Mouse (Mus musculus) urinary bladder, adult 18-20 months (tissue): ENCODE measurements around the gene Usp1.
"Not testable (repeated sequence)": the region's sequence is repeated elsewhere in the genome, so short reads cannot be mapped to it uniquely, and the experiment has no call there.

Experiments
- DNase-seq, 2 experiments: peaks; one replicate each; pipeline ENCODE4 v3.0.0; 2022; ENCODE audit warnings: low spot score in 2 of 2, mixed read lengths in 2 of 2

The Usp1 gene

DNA sequence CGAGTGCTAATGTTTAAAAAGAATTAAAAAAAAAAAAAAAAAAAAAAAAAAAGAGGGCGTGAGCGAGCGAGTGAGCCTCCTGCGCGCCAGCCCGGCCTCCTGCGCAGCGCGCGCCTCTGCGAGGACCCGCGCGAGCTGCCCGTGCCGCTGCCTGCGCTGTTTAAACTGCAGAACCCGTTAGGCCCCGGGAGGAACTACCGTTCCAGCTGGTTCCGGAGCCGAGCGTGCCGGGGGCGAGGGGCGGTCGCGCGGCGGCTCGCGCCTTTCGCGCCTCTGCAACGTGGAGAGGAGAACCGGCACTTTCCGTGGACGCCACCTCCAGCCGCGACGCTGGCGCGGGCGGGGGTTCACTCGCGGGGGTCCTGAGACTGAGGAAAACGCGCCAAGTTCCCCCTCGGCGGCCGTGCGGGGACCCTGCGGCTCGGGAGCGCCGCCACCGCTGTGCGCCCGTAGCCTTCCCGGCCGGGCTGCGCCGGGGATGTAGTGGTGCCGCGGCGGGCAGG, at the start of gene Usp1:
Gene Usp1 (plus strand): TSS at position 243 of the 503 bp plus-strand sequence.
- peak in 1 of 2 experiments; percentile 88 for DNase-seq

DNA sequence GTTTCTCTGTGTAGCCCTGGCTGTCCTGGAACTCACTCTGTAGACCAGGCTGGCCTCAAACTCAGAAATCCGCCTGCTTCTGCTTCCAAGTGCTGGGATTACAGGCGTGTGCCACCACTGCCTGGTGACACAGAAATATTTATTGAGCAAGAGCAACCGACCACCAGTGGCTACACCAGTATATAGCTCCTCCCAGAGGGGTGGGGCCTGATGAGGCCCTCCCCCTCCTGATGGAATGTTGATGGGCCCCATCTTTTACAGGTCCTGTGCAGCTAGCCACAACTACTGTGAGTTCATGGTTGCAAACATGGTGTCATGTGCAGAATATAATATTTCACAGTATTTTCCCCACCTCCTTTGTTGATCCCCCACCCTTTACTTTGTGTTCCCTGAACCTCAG, 40.9 kb upstream of the Usp1 start:
- DNase-seq = no peak

DNA sequence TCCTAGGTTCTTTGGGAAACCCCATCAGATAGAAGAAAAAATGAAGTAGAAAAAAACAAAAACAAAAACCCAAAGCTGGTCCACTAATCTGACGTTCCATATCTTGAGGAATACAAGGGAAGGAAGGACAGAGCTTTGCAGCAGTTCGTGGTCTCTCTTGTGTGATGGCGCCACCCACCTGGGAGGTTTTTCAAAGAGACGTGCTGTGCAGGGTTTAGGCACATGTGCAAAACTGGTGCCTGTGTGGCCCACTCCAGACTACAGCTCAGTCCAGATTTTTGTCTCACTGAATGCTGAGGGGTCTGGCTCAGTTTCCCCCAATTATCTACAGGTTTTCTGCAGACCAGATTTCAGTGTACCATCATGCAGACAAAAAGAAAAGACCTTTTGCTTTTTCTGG, 37.2 kb upstream of the Usp1 start:
- DNase-seq = no peak

DNA sequence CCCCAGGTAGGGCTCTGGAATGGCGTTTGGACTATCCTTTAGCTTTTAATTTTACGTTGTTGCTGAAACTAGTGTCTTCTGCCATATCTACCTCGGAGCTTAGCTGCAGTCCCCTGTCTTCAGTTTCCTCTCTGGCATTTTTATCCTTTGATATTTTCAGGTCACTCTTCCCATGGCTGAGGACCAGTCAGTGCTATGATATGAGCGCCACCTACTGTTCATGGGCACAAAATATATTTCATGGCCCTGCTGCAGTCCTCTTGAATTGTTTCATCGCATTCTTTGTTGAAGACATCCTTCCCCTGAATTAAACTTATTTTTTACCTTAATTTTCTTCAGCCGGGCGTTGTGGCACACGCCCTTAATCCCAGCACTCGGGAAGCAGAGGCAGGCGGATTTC, 36.5 kb upstream of the Usp1 start:
- DNase-seq = peak; percentile 14 to 24

DNA sequence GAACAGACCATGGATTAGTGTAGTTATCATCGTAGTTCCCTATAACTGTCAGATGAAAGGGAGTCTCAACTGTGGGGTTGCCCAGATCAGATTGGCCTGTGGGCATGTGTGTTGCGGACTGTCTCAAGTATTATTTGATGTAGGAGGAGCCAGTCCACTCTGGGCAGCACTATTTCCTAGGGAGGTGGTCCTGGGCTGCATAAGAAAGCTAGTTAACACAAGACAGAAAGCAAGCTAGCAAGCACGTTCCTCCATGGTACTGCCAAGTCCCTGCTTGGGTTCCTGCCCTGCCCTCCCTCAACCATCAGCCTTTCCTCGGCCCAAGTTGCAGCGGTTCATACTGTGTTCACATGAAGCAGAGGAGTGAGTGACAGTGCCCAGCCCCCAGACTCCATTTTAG, 13.4 kb upstream of the Usp1 start:
- DNase-seq = no peak

DNA sequence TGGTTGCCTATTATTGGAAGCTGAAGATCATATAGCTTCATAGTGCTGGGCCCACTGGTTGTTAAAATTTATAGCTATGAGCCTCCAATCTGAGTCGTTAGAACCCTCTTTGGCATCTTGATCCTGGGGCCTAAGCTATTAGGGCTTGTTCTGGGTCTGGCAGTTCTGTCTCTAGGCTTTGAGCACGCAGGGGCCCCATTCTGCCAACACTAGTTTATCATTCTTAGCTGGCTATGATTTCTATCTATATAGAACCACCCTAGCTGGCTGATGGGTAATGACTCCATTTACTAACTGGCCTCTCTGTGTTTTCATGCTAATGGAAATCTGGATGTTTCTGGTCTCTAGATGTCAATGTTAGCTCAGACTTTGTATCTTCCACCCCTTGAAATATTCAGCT, 5.9 kb upstream of the Usp1 start:
- no peak for DNase-seq

DNA sequence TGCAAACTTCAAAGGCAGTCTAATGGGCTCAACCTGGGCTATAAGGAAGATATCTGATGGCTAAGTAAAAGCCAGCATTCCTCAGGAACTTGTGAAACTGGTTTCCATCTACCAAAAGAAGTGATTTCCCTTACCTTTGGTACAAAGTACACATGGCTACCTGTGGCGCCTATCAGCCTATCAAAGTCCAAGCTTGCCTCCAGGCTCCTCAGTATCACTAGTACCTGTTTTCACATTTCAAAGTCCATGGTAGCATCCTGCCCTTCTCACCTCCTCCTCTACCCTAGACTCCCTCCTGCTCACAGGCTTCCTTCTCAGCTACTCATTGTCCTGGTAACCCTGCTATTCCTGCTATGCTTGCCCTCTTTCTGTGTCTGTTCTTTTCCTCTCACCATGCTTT, 5.4 kb upstream of the Usp1 start:
- no peak for DNase-seq

DNA sequence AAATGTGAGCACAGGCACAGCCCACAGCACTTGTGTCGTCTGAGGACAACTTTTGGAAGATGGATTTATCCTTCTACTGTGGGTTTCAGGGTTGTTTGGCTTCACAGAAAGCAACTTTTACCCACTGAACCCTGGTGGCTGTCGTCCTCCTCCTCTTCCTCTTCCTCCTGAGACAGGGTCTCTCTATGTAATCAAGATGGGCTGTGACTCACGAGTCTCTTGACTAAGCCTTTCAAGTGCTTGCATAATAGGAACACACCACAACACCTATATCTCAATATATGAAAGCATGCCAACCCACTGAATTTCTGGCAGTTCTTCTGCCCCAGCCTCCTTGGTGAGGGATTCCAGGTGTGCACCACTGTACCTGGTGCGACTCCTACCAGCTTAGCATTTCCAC, 2.7 kb upstream of the Usp1 start:
- DNase-seq = no peak

DNA sequence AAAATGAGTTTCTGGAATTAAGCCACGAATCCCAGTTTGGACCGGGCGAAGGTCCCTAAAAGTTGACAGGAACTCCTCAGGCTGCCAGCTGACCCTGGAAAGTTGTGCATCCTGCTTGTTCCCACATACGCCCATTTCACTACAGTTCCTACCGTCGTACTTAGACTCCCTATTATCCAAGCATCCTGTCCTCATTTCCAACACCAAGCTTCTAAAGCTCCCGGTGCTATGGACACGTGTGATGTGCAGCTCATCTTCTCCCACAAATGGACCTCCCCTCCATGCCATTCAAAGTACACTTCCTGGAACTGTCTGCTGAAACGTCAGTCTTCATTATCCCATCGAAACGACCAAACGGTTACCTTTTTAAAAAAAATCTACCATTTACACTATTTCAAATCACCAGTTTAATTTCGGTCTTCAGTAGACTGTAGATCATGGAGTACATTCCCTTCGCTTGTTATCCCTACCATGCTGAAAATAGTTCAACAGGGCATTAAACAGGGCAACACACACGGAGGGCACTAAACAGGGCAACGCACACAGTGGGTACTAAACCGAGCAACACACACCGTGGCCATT, 1.5 kb upstream of the Usp1 start:
- DNase-seq = no peak

DNA sequence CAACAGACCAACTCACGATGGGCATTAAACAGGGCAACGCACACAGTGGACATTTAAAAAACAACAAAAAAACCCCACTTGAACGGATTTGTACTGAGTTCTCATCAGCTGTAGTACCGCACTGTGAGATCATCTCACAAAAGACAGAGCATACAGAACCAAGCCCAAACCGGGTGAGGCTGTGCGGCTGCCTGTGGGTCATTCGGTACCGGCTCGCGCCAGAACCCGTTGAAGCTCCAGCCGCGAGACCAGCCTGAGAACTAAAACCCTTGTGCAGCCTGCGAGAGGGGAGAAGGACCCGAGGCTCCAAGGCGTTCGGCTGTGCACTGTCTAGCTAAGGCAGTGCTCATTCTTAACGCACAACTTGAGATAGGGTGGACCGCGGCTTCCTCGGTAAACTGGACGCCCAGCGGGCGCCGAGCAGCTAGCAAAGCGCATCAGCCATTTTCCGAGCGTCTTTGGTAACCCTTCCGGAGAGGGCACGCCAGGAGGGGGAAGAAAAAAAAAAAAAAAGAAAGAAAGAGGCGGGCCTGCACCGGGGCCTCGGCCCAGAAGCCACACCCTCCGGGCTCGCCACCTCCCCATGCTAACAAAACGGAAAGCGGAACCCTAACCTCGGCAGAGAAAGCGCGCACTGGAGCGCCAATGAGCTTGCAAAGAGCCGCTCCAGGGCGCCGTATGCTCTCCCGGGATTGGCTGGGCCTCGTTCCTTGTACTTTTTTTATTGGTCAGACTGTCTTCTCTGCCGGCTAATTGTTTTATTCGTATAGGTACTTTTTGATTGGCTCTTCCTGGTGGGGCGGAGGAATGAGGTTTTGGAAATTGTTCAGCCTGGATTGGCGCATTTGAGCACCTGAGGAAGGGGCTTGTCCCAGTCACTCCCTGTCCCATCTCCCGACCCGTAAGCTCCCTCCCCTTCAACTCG, 705 bp upstream of the Usp1 start:
- peak; percentile 67 to 96 for DNase-seq

DNA sequence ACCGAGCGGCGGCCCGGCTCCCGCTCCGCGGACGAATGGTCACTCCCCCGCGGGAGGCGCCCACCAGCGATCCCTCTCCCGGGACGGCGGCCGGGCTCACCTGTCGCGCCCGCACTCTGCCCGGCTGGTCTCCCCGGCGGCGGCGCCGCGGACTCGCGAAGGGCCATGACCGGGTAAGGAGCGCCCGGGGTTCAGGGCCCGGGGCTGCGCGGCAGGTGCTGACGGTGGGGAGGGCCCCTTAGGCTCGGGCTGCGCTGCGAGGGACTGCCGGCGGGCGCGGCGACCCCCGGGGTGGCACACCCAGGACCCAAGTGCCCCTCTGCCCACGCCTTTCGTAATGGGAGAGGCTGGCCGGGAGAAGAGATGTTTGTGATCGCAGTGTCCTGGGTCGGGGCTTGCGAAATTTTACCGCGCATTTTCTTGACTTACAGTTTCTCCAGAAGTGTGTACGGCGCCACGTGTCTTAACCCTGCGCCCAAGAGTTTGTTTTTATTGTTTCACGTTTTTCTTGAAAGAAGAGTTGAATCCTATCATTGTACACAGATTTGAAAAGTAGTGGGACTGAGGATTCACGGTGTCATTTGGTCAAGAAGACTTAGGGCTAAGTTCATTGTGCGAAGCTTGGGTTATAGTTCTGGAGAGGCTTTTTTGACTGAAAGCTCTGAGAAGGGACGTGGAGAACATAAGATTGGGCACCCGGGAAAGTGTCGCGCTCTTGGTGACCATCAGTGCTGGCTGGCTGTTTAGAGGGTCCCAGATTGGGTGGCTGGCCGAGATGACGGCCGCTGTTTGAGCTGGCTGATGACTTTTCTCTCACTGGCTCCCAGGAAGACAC, 678 bp downstream of the Usp1 start:
- DNase-seq = no peak

DNA sequence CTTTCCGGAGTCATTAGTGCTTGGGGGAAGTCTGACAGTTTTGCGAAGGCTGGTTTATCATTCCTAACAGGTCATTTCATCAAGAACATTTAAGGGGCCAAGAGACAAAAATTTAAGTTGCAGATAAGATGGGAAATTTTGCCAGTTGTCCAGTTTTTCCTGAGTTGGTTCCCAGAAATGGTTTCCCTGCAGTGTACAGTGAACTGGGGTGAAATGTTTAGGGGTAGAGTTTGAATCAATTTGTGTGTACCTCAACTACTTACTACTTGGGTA, 1.2 kb downstream of the Usp1 start:
- no peak for DNase-seq

DNA sequence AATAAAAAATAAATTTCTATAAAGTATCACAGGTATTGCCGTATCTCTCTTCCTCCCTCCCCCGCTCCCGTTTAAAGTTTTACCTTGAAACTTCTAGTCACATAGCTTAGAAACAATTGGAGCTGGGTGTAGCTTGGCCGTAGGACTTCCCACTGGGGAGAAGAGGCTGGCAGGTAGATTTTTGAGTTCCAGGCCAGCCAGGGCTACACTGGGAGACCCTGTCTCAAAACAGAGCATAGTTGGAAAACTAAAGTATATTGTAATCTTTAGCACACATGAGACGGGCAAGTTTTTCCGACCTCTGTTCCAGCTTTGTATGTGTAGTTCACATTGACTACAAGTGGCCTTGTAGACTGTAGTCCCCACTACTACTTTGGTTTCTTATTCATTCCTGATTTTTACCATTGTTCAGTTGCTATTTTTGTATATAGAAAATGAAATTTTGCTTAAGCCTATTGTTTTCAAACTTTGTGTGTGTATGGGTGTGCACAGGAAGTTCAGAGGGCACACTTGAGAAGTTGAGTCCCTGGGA, 1.7 kb downstream of the Usp1 start:
- no peak for DNase-seq

DNA sequence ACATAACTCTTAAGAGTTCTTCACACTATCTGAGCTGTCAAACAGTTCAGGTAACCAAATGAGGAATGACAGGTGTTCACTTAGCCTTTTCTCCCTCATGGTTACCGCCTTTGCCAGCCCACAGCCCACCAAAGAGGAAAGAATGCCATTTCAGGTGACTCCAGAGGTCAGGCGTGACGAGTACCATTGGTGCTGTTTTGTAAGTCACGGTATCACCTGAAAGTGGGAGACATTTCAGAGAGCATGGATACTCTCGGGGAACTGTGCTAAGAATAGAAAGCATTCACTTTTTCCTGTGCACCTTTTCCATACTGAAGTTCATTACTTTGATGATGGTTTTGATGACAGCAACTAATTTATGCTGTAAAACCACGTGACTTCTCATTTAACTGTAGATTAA, 12.4 kb downstream of the Usp1 start:
- no peak for DNase-seq

DNA sequence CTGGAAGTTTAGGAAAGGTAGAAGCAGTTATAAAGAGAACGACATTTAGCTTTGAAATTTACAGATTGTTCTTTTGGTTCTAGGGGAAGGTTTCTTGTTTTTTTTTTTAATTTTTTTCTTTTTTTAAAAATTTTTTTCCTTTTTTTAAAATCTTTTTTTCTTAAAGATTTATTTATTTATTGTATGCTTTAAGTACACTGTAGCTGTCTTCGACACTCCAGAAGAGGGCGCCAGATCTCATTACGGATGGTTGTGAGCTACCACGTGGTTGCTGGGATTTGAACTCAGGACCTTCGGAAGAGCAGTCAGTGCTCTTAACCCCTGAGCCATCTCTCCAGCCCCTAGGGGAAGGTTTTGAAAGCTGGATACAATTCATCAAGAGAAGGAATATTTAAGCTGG, 14.6 kb downstream of the Usp1 start:
- DNase-seq = not testable (repeated sequence)

DNA sequence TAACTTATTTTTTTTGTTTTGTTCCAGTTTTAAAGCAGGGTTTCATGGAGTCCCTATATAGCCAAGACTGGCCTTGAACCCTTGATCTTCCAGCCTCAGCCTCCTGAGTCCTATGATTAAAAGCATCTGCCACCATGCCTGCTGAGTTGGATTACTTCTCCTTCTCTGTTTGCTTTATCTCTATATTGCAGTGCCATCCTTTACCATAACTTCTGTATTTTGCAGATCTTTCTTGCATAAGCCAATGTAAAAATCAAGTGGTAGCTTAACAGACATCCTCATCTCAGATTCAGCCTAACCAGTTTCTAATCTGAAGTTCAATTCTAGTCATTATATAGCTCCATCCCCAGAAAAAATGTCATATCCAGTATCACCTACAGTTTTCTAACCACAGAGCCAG, 27.0 kb downstream of the Usp1 start:
- DNase-seq = no peak

DNA sequence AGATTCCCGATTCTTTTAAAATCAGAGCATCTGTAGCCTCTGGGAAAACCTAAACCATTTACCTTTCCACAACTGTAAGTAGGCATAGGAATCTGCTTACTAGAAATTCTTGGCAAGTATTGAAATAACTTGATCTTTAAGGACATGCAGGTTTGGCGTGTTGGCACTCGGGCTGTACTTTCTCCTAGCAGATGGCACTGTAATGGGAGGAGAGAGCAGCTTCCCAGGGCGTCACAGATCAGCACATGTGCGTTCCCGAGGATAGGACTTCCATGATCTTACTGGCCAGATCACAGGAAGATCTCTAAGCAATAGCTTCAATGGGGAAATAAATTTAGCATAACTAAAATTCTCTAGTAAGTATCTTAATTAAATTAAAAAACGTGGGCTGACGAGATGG, 32.4 kb downstream of the Usp1 start:
- no peak for DNase-seq

DNA sequence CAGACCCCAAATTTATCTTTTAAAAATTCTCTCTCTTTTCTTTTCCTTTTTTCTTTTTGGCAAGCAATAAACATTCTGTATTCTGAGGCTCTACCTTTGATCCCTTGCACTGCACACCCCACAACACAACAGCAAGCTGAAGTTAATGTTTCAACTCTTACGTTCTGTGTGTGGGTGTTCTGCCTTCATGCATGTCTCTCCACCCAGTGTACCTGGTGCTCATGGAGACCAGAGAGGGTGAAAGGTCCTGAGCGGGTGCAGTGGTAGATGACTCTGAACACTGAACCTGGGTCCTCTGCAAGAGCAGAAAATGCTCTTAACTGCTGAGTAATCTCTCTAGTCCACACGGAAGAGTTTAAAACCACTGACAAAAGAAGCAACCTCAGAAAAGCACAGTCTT, 36.6 kb downstream of the Usp1 start:
- DNase-seq = no peak

DNA sequence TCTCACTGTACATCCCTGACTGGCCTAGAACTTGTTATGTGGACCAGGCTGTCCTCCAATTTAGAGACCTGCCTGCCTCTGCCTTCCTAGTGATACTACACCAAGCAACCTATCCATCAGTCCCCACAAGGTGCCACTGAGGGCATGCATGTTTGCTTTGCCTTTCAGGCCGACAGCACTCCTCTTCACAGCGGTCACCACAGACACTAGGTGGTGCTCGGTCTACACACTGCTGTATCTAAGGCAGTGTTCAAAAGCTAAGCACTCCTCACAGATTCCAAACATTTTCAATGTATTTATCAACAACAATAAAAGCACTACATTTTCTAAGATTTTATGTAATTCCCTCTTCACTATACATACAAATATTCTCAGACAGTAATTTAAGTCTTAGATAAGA, 46.3 kb downstream of the Usp1 start:
- DNase-seq = no peak

DNA sequence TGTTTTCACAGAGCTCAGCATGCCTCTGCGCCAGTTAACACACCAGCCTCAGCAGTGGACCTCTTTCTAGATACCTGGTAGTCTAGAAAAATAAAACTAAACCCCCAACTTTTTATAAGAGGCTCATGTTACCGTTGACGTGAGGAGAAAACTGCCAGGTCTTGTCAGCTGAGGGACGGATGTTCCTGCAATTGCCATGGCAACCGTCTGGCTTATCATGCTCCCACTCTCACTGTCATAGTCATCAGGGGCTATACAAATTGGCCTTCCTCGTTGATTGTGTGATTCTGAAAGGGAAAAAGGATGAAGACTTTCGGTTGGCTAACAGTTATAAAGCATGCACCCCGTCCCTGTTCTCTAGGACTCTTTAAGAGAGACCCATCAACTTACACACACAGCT, 52.1 kb downstream of the Usp1 start:
- no peak for DNase-seq

DNA sequence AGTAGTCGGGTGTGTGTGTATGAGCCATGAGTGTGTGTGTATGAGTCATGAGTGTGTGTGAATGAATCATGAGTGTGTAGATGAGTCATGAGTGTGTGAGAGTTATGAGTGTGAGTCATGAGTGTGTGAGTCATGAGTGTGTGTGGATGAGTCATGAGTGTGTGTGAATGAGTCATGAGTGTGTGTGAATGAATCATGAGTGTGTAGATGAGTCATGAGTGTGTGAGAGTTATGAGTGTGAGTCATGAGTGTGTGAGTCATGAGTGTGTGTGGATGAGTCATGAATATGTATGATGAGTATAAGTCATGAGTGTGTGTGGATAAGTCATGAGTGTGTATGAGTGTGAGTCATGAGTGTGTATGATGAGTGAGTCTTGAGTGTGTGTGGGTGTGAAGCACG, 54.7 kb downstream of the Usp1 start:
- not testable (repeated sequence) for DNase-seq

DNA sequence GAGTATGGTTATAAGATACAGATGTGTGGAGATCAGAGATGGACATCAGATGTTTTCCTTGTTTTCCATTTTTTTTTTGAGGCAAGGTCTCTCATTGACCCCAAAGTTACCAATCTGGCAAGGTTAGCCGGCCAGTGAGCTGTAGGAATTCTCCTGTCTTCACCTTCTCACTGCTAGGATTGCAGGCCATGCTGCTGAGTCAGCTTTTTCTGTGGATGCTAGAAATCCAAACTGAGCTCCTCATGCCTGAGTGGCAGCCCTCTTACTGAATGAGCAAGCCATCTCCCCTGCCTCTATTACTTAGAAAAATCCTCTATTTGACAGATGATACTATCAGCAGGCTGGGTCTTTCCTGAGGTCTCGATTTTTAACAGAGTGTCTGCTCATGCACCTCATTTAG, 55.1 kb downstream of the Usp1 start:
- no peak for DNase-seq
